Mouse (Mus musculus) CH12.LX (cell line): Measurements from ENCODE around the gene Slc24a3. TPM values are rescaled to one million over a fixed set of nuclear protein-coding genes. Genes with fewer than 3 reads are reported as not detected.

ENCODE experiments used
- DNase-seq: peaks from one replicate; pipeline ENCODE4 v3.0.0-alpha.2; 2013; ENCODE audit errors: extremely low read depth
- H3K27ac ChIP-seq: 2 replicates; pipeline ENCODE4 v1.5.1; 2012; ENCODE audit warnings: low read depth, mild to moderate bottlenecking, control low read depth, moderate library complexity; ENCODE audit not compliant: insufficient read depth
- H3K27me3 ChIP-seq: replicated peaks from 2 replicates; pipeline ENCODE3; 2012; ENCODE audit warnings: inconsistent platforms
- H3K36me3 ChIP-seq, 2 experiments: replicated peaks in 1 of 2; 2 replicates each; pipeline versions ENCODE3 to v1.6.1; 2012; ENCODE audit warnings: inconsistent platforms in 1 of 2, low read length in 1 of 2, mild to moderate bottlenecking in 1 of 2, mixed read lengths in 1 of 2, moderate library complexity in 1 of 2; ENCODE audit not compliant: control insufficient read depth in 1 of 2, insufficient read depth in 1 of 2
- H3K4me1 ChIP-seq, 2 experiments: 2 replicates each; pipeline ENCODE4 v1.6.1; 2012; ENCODE audit warnings: inconsistent platforms in 1 of 2, moderate library complexity in 1 of 2; ENCODE audit not compliant: insufficient read depth in 2 of 2, control insufficient read depth in 1 of 2
- H3K4me2 ChIP-seq: 2 replicates; pipeline ENCODE4 v1.6.1; 2012; ENCODE audit warnings: low read depth, mild to moderate bottlenecking, control low read depth; ENCODE audit not compliant: poor library complexity, insufficient read depth, severe bottlenecking
- H3K4me3 ChIP-seq, 3 experiments: fragments of 150-350 bp in 1 of 3; sonication (generic) in 1 of 3; replicated peaks in 1 of 3; 2 replicates each; pipeline versions ENCODE3 to v1.5.1; 2011 to 2012; ENCODE audit warnings: low read depth in 2 of 3, low read length in 2 of 3, mild to moderate bottlenecking in 2 of 3, moderate library complexity in 2 of 3, control low read depth in 1 of 3, improper control_type of control experiment in 1 of 3, inconsistent platforms in 1 of 3, mixed read lengths in 1 of 3; ENCODE audit not compliant: poor library complexity in 1 of 3
- H3K79me2 ChIP-seq: replicated peaks from 2 replicates; pipeline ENCODE4 v1.6.1; 2012; ENCODE audit warnings: mild to moderate bottlenecking, moderate library complexity; ENCODE audit not compliant: control insufficient read depth, poor library complexity, insufficient read depth, severe bottlenecking; ENCODE audit errors: extremely low read depth
- H3K9ac ChIP-seq: 2 replicates; pipeline ENCODE4 v1.6.1; 2012; ENCODE audit warnings: low read depth, mild to moderate bottlenecking, control low read depth, moderate library complexity; ENCODE audit not compliant: insufficient read depth
- H3K9me3 ChIP-seq: replicated peaks from 2 replicates; pipeline ENCODE3; 2012; ENCODE audit warnings: low read length, inconsistent platforms, mixed read lengths
- HCFC1 ChIP-seq: IDR thresholded peaks from 2 replicates; pipeline ENCODE4 v1.6.1; 2012; ENCODE audit warnings: low read depth, mild to moderate bottlenecking, inconsistent platforms, low read length, improper control_type of control experiment
- JUN ChIP-seq: IDR thresholded peaks from 2 replicates; pipeline ENCODE4 v1.6.1; 2011; ENCODE audit warnings: low read depth, mild to moderate bottlenecking, low read length, improper control_type of control experiment, moderate library complexity; ENCODE audit not compliant: insufficient read depth
- JUND ChIP-seq: conservative IDR thresholded peaks from 2 replicates; pipeline ENCODE4 v1.6.1; 2011; ENCODE audit warnings: low read depth, low read length, improper control_type of control experiment
- KAT2A ChIP-seq: IDR thresholded peaks from 2 replicates; pipeline ENCODE4 v1.6.1; 2012; ENCODE audit warnings: low read length, improper control_type of control experiment, inconsistent platforms; ENCODE audit not compliant: insufficient replicate concordance
- MAX ChIP-seq: IDR thresholded peaks from 2 replicates; pipeline ENCODE4 v1.6.1; 2011; ENCODE audit warnings: low read length, improper control_type of control experiment
- MAZ ChIP-seq: IDR thresholded peaks from 2 replicates; pipeline ENCODE4 v1.6.1; 2012; ENCODE audit warnings: low read depth, mild to moderate bottlenecking, inconsistent platforms, low read length, improper control_type of control experiment, moderate library complexity
- MEF2A ChIP-seq: IDR thresholded peaks from 2 replicates; pipeline ENCODE4 v1.6.1; 2014; ENCODE audit warnings: low read depth, mild to moderate bottlenecking, inconsistent platforms, low read length, improper control_type of control experiment, borderline replicate concordance
- MXI1 ChIP-seq: IDR thresholded peaks from 2 replicates; pipeline ENCODE4 v1.6.1; 2011; ENCODE audit warnings: mild to moderate bottlenecking, low read depth, low read length, improper control_type of control experiment
- NRF1 ChIP-seq: IDR thresholded peaks from 2 replicates; pipeline ENCODE4 v1.6.1; 2014; ENCODE audit warnings: low read depth, mild to moderate bottlenecking, inconsistent platforms, low read length, improper control_type of control experiment, moderate library complexity
- POLR2AphosphoS2 ChIP-seq: IDR thresholded peaks from 2 replicates; pipeline ENCODE4 v1.6.1; 2011; ENCODE audit warnings: low read depth, low read length, improper control_type of control experiment
- RCOR1 ChIP-seq: conservative IDR thresholded peaks from 2 replicates; pipeline ENCODE4 v1.6.1; 2012; ENCODE audit warnings: low read depth, mild to moderate bottlenecking, inconsistent platforms, low read length, improper control_type of control experiment
- TBP ChIP-seq: conservative IDR thresholded peaks from 2 replicates; pipeline ENCODE4 v1.6.1; 2011; ENCODE audit warnings: low read depth, low read length, improper control_type of control experiment
- UBTF ChIP-seq: IDR thresholded peaks from 2 replicates; pipeline ENCODE4 v1.6.1; 2012; ENCODE audit warnings: low read depth, mild to moderate bottlenecking, inconsistent platforms, low read length, improper control_type of control experiment, moderate library complexity
- USF1 ChIP-seq: IDR thresholded peaks from 2 replicates; pipeline ENCODE4 v1.6.1; 2014; ENCODE audit warnings: low read depth, mild to moderate bottlenecking, inconsistent platforms, low read length, improper control_type of control experiment
- USF2 ChIP-seq: conservative IDR thresholded peaks from 2 replicates; pipeline ENCODE4 v1.6.1; 2011; ENCODE audit warnings: low read depth, low read length, improper control_type of control experiment
- ZC3H11A ChIP-seq: IDR thresholded peaks from 2 replicates; pipeline ENCODE4 v1.6.1; 2012; ENCODE audit warnings: low read depth, mild to moderate bottlenecking, inconsistent platforms, low read length, improper control_type of control experiment
- ZKSCAN1 ChIP-seq: IDR thresholded peaks from 2 replicates; pipeline ENCODE4 v1.6.1; 2012; ENCODE audit warnings: low read depth, inconsistent platforms, low read length, improper control_type of control experiment, borderline replicate concordance
- dilution Hi-C: fragments of 300-500 bp; cut with MboI; formaldehyde crosslinking; loops from 2 replicates; pipeline ENCODE4 v1.14.3; 2020; ENCODE audit warnings: low sequenced_read_pairs; ENCODE audit not compliant: extremely low pct_unique_long_range_greater_than_20kb, extremely low pct_ligation_motif_present
- in situ Hi-C: fragments of 300-500 bp; cut with MboI; formaldehyde crosslinking; loops from 3 replicates; pipeline ENCODE4 v1.14.3; 2019; ENCODE audit warnings: low sequenced_read_pairs, low pct_ligation_motif_present, low pct_unique_long_range_greater_than_20kb, mixed read lengths
- polyA plus RNA-seq: library from polyadenylated mRNA; unstranded; fragments of >175 nt; gene quantifications from 2 replicates; pipeline ENCODE4 v1.2.1, GENCODE M21; 2012; ENCODE audit warnings: low read depth; ENCODE audit not compliant: insufficient read length
- total RNA-seq, 2 experiments: library from RNA; depleted of rRNA; stranded (reverse); fragments of 300-350 nt in 1 of 2; fragments of >200 nt in 1 of 2; gene quantifications; 2 replicates each; pipeline ENCODE4 v1.2.3; 2012 to 2014

The Slc24a3 gene
- total and polyA plus RNA-seq, 3 experiments, result not detected

- dilution Hi-C loops (no loop called here), in situ Hi-C loops (no loop called here)
- no peaks in the 10 kb centered on the region for H3K27me3 ChIP-seq
- H3K4me3 ChIP-seq, result no peak overlapping the region
- H3K9me3 ChIP-seq, result no peaks in the 10 kb centered on the region
- no peaks in the 10 kb centered on the region for H3K4me1 ChIP-seq
- no peak overlapping the region for H3K9ac ChIP-seq
- H3K79me2 ChIP-seq, result no peaks in the 10 kb centered on the region
- H3K4me2 ChIP-seq, result no peak overlapping the region
- DNase-seq, result no peak
- H3K36me3 ChIP-seq, result no peaks in the 10 kb centered on the region
- TF ChIP-seq USF2, result no peak
- TF ChIP-seq UBTF, result no peak
- TF ChIP-seq POLR2AphosphoS2, result no peak
- TF ChIP-seq TBP, result no peak
- TF ChIP-seq ZC3H11A, result no peak
- TF ChIP-seq ZKSCAN1, result no peak
- TF ChIP-seq MAZ, result no peak
- no peak for TF ChIP-seq JUN
- TF ChIP-seq HCFC1, result no peak
- TF ChIP-seq USF1, result no peak
- no peak for TF ChIP-seq MEF2A
- H3K27ac ChIP-seq, result no peak overlapping the region
Observed at GRCm38 (mm10) chr2:145246384-145246783, 78.8 kb downstream of the Slc24a3 start.

GRCm38 (mm10) chr2:145248185-145248584 is 80.6 kb downstream of the Slc24a3 start:
- H3K9ac ChIP-seq, result no peak overlapping the region
- H3K27me3 ChIP-seq, result no peaks in the 10 kb centered on the region
- no peaks in the 10 kb centered on the region for H3K79me2 ChIP-seq
- H3K4me1 ChIP-seq, result no peaks in the 10 kb centered on the region
- H3K9me3 ChIP-seq, result no peaks in the 10 kb centered on the region
- H3K36me3 ChIP-seq, result no peaks in the 10 kb centered on the region
- in situ Hi-C loops, result no loop called here
- dilution Hi-C loops, result no loop called here
- no peak overlapping the region for H3K27ac ChIP-seq
- no peak overlapping the region for H3K4me2 ChIP-seq
- no peak for DNase-seq
- no peak overlapping the region for H3K4me3 ChIP-seq
- TF ChIP-seq MEF2A, result no peak
- no peak for TF ChIP-seq MXI1
- TF ChIP-seq JUN, result no peak
- TF ChIP-seq RCOR1, result no peak
- TF ChIP-seq KAT2A, result no peak
- TF ChIP-seq MAX, result no peak
- TF ChIP-seq NRF1, result no peak
- no peak for TF ChIP-seq JUND
- no peak for TF ChIP-seq ZC3H11A
